Mouse (Mus musculus): Measurements from ENCODE around the gene Carmil1. TPM values are rescaled to one million over a fixed set of nuclear protein-coding genes. Genes with fewer than 3 reads are reported as not detected.

Gene Carmil1
- total RNA-seq, 2 experiments from 2014 or later: 2.9 to 3.8 TPM

- intact Hi-C loops (cut with DNase I; ENCODE audit: low total_unique reads): no loop called here
Measured at GRCm38 (mm10) chr13:23990928-23991327, 289.7 kb downstream of the Carmil1 start, which contains the start of gene Scgn. Scgn (minus strand) TSS chr13:23991214.

GRCm38 (mm10) chr13:23990451-23990850 is 290.1 kb downstream of the Carmil1 start:
- intact Hi-C loops (cut with DNase I; ENCODE audit: low total_unique reads): no loop called here
- no peak for DNase-seq

More at GRCm38 (mm10) chr13:23990928-23991327, 289.7 kb downstream of the Carmil1 start, which contains the start of gene Scgn:
- peak; percentile 48 for DNase-seq

GRCm38 (mm10) chr13:23985130-23985529 is 295.5 kb downstream of the Carmil1 start:
- no peak for DNase-seq
- intact Hi-C loops (cut with DNase I; ENCODE audit: low total_unique reads): no loop called here

- no peak for DNase-seq
- intact Hi-C loops (cut with DNase I; ENCODE audit: low total_unique reads): no loop called here
Measured at GRCm38 (mm10) chr13:23972271-23972670, 308.3 kb downstream of the Carmil1 start.

GRCm38 (mm10) chr13:23971870-23972269 is 308.7 kb downstream of the Carmil1 start:
- intact Hi-C loops (cut with DNase I; ENCODE audit: low total_unique reads): no loop called here
- no peak for DNase-seq

GRCm38 (mm10) chr13:23964909-23965308 is 315.7 kb downstream of the Carmil1 start:
- intact Hi-C loops (cut with DNase I; ENCODE audit: low total_unique reads): no loop called here
- no peak for DNase-seq

Other genes starting within 250 kb of the Carmil1 start
- 1 to 10 TPM; 1.4 to 3.0 TPM for gene Cmah, start 46.6 kb upstream of the Carmil1 start, total RNA-seq (2021)